Mouse (Mus musculus) thymus, adult 2 months (tissue): ENCODE measurements around the gene Fads3.

Source experiments
- CTCF ChIP-seq: fragments of 200-500 bp; IDR thresholded peaks from 2 replicates; pipeline ENCODE4 v1.5.1; 2012; ENCODE audit warnings: mild to moderate bottlenecking, control low read depth, low read length, moderate library complexity, borderline replicate concordance; ENCODE audit not compliant: control insufficient read depth, poor library complexity, insufficient read depth; ENCODE audit errors: extremely low read depth
- POLR2A ChIP-seq: fragments of 200-500 bp; IDR thresholded peaks from 2 replicates; pipeline ENCODE4 v1.6.1; 2012; ENCODE audit warnings: mild to moderate bottlenecking, low read length, control low read depth, moderate library complexity; ENCODE audit not compliant: control insufficient read depth, poor library complexity, insufficient read depth; ENCODE audit errors: extremely low read depth

DNA sequence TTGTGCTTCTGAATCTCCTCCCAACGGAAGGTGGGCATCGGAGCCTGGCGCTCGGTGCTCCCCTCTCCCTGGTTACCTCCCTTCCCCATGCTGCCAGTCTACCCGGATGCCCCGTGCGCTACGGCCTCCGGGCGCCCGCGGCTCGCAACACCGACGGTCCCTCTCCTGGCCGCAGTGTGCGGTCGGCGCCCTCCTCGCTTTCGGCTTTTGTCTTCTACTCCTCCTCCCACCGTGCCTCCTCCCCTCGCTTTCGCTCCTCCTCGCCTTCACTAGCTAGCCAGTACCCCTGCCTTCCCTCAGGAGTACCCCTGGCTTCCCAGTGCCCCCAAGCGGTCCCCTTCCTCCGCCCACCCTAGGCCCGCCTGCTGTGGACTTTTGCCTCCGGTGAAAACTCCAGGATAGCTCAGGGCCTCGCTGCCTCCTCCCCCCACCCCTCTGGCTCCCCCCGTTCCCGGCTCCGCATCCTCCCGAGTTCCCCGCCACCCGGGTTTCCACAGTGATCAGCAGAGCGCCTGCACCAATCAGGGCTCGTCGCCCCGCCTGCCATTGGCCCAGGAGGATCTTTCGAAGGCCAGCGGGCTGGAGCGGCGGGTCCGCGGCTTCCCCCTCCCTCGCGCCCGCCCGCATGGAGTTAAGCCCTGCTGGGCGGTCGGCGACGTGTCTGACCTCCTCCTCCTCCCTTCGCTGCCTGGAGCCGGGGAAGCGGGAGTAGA is 60.1 kb downstream of the Fads3 start, which contains the start of gene Fads2:
- no peak for TF ChIP-seq CTCF
- TF ChIP-seq POLR2A = 0 out of 2 replicates have a peak, but pooled peaks have one; percentile 33
